Mouse (Mus musculus) lung, adult 2 months (tissue): ENCODE results near the gene Ccdc138.

Experiments used
- CTCF ChIP-seq: fragments of 200-500 bp; IDR thresholded peaks from 2 replicates; pipeline ENCODE4 v1.5.1; 2011; ENCODE audit warnings: mild to moderate bottlenecking, low read length, control low read depth; ENCODE audit not compliant: insufficient read depth
- POLR2A ChIP-seq: fragments of 200-500 bp; IDR thresholded peaks from 2 replicates; pipeline ENCODE4 v1.6.1; 2011; ENCODE audit warnings: low read depth, mild to moderate bottlenecking, control low read depth, low read length, borderline replicate concordance; ENCODE audit errors: extremely low read depth

DNA sequence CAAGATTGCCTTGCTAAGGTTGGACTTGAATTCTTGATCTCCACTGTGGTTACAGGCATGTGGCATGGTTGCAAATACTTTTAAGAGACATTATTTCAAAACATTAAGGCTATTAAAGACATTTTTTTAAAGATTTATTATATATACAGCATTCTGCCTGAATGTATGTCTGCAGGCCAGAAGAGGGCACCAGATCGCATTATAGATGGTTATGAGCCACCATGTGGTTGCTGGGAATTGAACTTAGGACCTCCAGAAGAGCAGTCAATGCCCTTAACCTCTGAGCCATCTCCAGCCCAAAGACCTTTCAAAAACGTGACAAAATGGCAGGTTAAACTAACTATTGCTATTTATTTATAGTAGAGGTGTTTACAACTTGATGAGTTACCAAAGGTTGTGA, 2.1 kb upstream of the Ccdc138 start:
- no peak for TF ChIP-seq CTCF
- TF ChIP-seq POLR2A: no peak
